Mouse (Mus musculus): ENCODE results near the gene Phyhd1. TPM values are rescaled to one million over a fixed set of nuclear protein-coding genes. Genes with fewer than 3 reads are reported as not detected.

Gene Phyhd1
- total RNA-seq, 2 experiments from 2014 or later, result 18.8 to 19.7 TPM

DNA sequence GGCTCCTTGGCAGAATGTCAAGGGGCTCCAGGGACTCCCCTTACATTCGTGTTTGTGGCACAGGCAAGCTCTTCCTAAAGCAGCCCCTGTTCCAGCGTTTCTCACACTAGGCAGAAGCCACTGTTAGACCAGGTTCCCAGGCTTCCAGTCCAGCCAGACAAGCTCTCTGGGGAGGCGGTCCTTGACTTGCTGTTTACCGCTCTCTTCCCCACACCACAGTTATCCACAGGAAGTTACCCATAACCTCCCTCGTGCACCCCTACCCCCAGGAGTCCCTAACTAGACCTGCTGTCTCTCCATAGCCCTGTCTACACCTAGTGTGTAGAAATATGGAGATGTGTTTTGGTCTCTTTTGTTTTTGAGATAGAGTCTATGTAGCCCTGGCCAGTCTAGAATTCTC, 12.2 kb upstream of the Phyhd1 start:
- intact Hi-C loops (cut with DNase I), result no loop called here
- DNase-seq (ENCODE audit: low spot score in 2 of 2), result no peak

DNA sequence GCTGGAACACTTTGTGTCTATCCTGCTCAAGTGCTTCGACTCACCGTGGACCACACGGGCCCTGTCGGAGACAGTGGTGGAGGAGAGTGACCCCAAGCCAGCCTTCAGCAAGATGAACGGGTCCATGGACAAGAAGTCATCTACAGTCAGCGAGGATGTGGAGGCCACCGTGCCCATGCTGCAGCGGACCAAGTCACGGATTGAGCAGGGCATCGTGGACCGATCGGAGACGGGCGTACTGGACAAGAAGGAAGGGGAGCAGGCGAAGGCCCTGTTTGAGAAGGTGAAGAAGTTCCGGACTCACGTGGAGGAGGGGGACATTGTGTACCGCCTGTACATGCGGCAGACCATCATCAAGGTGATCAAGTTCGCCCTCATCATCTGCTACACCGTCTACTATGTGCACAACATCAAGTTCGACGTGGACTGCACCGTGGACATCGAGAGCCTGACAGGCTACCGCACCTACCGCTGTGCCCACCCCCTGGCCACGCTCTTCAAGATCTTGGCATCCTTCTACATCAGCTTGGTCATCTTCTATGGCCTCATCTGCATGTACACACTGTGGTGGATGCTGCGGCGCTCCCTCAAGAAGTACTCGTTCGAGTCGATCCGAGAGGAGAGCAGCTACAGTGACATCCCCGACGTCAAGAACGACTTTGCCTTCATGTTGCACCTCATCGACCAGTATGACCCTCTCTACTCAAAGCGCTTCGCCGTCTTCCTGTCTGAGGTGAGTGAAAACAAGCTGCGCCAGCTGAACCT, 10.2 kb upstream of the Phyhd1 start:
- no peak for DNase-seq (ENCODE audit: low spot score in 2 of 2)
- intact Hi-C loops (cut with DNase I), result no loop called here

DNA sequence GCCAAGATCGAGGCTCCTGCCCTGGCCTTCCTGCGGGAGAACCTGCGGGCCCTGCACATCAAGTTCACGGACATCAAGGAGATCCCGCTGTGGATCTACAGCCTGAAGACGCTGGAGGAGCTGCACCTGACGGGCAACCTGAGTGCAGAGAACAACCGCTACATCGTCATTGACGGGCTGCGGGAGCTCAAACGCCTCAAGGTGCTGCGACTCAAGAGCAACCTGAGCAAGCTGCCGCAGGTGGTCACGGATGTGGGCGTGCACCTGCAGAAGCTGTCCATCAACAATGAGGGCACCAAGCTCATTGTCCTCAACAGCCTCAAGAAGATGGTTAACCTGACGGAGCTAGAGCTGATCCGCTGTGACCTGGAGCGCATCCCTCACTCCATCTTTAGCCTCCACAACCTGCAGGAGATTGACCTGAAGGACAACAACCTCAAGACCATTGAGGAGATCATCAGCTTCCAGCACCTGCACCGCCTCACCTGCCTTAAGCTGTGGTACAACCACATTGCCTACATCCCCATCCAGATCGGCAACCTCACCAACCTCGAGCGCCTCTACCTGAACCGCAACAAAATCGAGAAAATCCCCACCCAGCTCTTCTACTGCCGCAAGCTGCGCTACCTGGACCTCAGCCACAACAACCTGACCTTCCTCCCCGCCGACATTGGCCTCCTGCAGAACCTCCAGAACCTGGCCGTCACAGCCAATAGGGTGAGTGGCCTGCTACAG, 9.2 kb upstream of the Phyhd1 start:
- intact Hi-C loops (cut with DNase I), result no loop called here
- no peak for DNase-seq (ENCODE audit: low spot score in 2 of 2)

DNA sequence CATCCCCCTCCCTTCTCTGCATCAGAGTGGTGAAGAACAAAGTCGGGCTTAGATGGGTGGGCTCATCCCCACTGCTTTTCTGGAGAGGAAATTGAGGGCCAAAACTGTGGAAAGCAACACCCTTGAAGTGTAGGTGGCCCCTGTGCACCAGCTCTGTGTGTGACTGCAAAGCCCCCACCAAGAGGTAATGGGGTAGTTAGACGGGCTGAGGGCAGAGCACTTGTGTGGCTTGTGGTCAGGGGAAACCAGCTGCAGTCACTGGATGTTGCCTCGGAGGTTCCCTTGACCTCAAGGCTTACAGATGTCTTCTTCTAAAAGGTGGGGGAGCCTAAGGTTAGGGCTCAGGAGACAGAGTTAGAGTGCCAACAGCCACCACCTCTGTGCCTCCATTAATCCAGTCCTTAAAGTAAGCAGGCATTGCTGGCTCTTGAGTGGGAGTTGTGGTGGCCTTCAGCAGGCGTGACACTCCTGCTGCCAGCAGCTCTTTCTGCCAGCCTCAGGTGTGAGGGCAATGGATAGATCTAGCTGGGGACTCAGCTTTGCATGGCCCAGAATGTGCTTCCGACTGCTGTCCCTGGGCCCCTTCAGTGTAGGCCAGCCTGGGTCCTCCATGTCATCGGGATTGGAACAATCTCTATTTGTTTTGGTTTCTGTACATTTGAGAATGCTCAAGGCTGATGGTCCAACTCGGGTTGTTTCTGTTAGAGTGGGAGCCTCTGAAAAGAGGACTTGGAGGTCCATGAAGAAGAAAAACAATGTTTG, 8.1 kb upstream of the Phyhd1 start:
- no peak for DNase-seq (ENCODE audit: low spot score in 2 of 2)
- intact Hi-C loops (cut with DNase I), result no loop called here

DNA sequence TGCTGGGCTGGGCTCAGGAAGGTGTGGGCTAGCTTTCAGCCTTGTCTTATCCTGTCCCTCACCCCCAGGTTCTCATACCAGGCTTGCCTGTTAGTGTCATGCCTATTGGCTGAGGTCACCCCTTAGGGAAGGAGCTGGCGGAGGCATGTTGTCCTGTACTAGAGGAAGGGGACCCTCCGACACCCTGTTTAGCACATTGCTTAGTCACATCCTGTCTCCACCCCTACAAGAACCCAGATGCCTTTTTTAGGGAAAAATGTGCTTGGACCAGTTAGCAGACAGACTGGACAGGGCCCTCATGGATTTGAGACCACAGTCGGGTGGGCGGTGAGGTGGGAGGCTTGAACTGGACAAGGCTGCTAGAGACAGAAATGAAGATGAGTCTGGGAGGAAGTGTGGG, 7.4 kb upstream of the Phyhd1 start:
- DNase-seq (ENCODE audit: low spot score in 2 of 2), result no peak
- intact Hi-C loops (cut with DNase I), result no loop called here

DNA sequence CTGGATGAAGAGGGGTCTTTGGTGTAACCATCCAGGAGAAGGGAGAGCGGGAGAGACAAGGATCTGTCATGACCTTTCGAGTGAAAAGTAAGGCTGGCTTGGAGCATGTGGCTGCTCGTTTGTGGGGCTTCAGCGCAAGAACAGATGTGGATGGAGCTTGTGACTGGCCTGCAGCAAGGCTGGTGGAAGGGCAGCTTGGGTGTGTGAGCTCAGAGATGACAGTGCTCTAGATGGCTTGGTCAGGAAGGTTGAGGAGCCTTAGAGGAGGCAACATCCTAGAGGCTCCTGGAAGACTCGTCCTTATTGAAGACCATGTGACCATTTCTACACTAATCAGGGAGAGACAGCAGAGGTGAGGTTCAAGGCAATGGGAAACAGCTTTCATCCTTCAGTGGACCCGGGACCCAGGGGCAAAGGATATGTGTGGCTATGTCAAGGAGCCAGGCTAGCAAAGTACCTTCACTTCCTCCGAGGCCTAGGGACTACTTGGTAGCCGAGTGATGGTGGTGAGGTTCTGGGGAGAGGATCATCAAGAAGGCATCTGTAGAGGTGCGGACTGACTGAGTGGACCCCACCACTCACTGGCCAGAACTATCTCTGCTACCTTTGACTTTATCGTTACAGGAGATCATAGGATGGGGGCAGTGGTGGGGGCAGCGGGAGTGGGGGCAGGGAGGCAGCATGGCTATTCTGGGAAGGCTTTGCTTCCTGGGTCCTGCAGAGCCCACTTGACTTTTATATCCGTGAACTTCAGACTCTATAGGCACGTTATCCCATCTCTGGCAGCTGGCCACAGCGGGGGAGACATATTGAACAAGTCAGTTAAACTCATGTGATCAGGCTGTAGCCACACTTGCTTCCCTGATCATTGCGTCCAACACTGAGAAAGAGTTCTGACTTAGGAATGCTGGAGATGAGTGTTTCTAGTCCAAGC, 6.6 kb upstream of the Phyhd1 start:
- no peak for DNase-seq (ENCODE audit: low spot score in 2 of 2)
- intact Hi-C loops (cut with DNase I), result no loop called here

DNA sequence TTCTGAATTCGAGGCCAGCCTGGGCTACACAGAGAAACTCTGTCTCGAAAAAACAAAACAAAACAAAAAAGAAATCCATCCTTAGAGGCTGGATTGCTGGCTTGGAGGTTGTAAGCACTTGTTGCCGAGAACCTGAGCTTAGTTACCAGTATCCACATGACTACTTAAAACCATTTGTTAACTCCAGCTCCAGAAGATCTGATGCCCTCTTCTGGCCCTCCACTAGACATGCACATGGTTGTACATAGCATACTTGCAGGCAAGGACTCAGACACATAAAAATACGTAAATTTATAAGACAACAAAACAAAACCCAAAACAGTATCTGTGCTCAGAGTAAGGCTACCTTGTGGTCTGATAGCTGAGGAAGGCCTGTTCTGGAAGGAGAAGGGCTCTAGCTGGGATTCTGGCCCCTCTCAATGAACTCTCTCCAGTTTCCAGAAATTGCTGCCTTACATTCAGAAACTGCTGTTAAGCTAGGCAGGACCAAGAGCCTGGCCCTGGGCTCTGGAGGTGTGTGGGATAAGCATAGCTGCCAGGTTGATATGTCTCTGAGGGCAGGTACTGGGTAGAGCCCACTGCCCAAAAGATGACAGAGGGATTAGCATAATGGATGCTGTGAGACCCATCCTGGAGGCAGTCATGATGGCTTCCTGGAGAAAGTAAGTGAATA, 4.8 kb upstream of the Phyhd1 start:
- intact Hi-C loops (cut with DNase I), result no loop called here
- no peak for DNase-seq (ENCODE audit: low spot score in 2 of 2)

DNA sequence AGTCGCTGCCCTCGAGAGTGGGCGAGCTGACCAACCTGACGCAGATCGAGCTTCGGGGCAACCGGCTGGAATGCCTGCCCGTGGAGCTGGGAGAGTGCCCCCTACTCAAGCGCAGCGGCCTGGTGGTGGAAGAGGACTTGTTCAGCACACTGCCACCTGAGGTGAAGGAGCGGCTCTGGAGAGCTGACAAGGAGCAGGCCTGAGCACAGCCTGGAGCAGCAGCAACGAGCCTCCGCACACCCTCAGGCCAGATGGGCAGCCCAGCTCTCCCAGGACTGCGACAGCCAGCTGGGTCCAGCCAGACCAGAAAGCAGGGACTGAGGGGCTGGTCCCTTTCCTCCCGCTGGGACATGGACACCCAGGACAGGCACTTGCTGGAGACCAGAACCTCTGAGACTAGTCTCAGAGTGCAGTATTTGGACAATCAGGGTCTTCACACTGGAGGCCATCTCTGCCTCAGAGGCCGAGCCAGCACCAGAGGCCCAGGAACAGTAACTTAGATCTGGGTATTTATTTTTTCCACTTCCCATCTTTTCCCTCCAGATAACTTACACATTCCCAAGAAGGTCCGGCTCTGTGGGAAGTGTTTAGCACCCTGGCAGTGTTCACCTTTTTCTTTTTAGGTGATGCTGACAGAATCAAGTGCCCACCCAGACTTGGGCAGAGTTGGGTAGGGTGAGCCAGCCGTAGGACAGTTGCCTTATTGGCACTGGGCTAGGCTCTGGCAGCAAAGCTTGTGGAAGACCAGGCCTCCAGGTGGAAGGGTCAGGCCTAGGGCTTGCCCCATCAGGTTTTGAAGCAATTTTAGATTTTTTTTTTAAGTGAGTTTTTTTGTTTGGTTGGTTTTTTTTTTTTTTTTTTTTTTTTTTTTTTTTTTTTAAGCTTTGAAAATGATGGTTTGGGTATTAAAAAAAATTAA, 3.8 kb upstream of the Phyhd1 start:
- intact Hi-C loops (cut with DNase I), result no loop called here

DNA sequence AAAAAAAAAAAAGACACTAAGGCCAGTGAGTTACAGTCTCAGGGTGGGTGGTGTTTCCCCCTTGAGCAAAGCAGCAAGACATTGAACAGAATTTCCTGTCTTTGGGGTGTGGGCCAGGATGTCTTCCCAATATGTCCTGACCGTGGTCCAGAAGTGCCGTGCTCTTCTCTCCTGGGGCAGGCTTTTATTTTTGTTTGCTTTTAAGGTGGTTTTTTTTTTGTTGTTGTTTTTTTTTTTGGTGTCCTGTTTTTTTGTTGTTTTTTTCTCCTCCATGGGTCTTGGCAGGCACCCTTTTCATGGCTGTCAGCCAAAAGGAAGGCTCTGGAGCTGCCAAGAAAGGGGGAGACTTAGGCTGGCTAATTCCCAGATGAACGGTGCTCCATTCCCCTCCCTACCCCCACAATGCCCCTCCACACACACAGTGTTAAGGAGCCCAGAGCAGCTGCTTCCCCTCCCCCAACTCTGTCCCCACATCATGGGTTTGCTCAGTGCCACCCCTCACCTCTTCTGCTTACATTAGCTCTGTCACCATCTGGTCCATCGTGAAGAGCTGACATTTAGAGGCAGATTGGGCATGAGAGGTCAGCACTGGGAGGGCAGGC, 3.1 kb upstream of the Phyhd1 start:
- intact Hi-C loops (cut with DNase I), result no loop called here
- peak; percentile 49 to 64 for DNase-seq (ENCODE audit: low spot score in 2 of 2)

More for the DNA sequence above, 3.8 kb upstream of the Phyhd1 start:
- no peak for DNase-seq (ENCODE audit: low spot score in 2 of 2)

DNA sequence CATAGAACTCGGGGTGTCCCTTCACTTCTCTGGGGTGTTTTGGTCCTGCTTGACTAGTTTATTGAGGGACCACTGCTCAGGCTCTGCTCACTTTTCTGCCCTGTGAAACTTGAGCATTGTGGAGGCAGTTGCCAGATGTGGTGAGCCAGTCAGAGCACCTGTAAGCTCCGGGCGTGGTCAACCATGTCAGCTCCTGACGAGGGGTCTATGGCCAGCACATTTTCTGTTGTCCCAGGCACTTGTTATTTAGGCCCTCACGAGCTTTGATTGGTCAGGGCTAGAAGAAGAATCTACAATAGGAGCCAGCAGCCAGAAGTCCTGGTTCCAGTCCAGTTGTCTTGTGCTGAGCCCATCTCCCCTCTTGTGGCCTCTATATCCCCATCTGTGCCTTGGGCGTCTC, 2.2 kb upstream of the Phyhd1 start:
- no peak for DNase-seq (ENCODE audit: low spot score in 2 of 2)
- intact Hi-C loops (cut with DNase I), result no loop called here

DNA sequence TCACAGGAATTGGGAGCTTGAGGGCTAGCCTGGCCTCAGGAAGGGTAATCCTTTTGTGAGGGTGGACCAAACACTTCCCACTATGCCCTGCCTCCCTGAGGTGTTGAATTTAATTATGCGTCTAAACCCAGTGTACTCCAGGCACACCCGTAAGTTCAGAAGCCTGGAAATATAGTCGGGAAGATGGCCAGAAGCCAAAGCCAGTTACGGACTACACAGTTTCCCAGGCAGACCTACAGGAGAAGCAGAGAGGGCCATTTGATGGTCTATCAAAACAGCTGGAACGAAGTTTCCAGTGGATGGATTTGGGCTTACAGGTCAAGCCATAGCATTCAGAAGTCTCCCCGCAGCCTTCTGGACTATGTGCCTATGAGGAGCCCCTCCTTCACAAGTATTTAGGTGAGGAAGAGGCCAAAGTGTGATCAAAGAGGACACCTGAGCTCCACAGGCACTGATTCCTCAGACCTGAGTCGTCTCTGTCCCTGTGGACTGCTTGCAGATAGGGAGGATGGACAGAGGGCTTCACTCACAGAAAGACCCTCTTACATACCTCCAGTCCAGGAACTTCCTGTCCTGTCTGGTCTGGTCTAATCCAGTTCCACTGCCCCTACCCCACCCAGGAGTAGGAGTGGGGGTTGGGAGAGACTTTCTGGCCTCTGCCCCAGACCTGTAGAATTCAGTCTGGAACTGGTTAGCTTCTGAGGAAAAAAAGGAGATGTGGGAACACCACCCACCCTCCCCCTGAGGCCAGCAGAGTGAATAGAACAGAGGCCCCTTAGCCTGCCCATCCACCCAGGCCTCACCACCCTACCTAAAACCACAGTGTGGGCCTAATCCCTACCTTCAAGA, 1.1 kb upstream of the Phyhd1 start:
- intact Hi-C loops (cut with DNase I), result no loop called here

DNA sequence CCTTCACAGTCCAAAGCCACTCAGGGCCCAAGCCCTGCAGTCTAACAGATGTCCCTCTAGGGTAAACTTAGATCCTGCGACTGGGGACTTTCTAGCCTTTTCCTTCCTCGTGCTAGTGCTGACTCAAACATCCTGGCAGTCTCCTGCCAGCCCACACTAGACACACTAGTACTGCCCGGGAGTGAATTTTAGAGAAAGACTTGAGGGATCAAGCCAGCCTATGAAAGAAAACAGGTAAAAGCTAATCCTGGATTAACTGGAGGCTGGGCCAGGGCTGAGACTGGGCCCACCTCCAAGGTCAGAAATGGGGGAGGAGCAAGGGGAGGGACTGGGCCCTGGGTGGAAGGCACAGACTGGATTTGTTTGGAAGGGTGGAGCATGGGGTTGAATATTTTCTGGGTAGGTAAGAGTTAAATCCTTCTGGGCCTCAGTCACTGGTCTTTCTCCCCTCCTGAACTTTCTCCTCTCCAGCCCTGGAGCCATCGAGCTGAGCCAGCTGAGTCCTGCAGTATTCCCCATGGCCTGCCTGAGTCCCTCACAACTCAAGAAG, 464 bp downstream of the Phyhd1 start:
- DNase-seq (ENCODE audit: low spot score in 2 of 2), result peak; percentile 45 to 78
- intact Hi-C loops (cut with DNase I), result no loop called here

More for the DNA sequence above, 1.1 kb upstream of the Phyhd1 start:
- DNase-seq (ENCODE audit: low spot score in 2 of 2), result no peak

DNA sequence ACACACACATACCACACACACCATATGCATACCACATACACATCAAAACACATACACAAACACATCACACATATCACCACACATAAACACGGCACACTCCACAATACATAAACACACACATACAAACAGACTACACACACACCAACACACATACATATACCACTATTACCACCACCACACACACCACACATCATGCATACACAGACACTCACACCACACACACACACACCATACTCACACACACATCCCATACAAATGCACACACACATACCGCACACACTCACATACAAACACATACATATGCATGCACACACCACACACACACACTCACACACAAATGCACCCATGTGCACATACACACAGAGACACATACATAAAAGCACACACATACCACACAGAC, 1.5 kb downstream of the Phyhd1 start:
- intact Hi-C loops (cut with DNase I), result no loop called here
- DNase-seq (ENCODE audit: low spot score in 2 of 2), result no peak

DNA sequence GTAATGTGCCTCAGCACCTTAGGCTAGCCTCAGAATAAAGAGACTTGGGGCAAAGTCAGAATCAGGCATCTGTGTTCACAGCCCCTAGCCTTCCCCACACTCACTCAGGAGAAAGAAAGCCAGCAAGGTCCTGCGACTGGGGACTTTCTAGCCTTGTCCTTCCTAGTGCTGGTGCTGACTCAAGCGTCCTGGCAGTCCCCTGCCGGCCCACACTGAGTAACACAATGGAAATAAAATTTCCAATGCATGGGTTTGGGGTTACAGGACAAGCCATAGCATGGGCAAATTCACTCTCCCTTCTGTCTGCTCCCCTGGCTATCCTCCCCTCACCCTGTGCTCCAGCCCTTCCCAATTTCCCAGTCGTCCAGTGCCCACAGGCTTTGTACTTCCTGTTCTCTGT, 2.4 kb downstream of the Phyhd1 start:
- DNase-seq (ENCODE audit: low spot score in 2 of 2), result no peak
- intact Hi-C loops (cut with DNase I), result no loop called here

DNA sequence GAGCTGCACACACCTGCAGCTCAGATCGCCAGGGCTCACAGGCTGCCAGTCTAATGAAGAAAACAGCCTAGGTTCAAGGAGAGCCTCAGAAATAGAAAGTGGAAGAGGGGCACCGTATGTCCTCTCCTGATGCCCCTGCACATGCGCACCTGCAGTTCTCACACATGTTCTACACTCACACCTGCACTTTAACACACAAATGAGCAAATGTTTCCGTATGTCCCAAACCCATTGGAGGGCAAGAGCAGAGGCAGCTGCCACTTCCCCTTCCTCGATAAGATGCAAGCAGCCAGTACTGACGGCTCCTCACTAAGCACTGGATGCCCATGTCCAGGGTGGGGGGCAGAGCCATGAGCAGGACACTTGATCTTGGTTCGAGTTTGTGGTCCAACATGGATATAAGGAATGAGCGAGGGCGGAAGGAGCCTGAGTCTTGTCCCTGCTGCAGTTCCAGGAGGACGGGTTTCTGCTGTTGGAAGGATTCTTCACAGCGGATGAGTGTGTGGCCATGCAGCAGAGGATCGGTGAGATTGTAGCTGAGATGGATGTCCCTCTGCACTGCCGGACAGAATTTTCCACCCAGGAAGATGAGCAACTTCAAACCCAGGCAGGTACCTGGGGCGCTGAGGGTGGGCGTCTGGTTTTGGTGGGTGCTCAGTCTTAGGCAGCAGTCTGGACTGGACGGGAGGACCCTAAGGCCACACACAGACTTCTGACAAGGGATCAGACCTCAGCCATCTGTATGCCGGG, 3.4 kb downstream of the Phyhd1 start:
- DNase-seq (ENCODE audit: low spot score in 2 of 2), result no peak
- intact Hi-C loops (cut with DNase I), result no loop called here

DNA sequence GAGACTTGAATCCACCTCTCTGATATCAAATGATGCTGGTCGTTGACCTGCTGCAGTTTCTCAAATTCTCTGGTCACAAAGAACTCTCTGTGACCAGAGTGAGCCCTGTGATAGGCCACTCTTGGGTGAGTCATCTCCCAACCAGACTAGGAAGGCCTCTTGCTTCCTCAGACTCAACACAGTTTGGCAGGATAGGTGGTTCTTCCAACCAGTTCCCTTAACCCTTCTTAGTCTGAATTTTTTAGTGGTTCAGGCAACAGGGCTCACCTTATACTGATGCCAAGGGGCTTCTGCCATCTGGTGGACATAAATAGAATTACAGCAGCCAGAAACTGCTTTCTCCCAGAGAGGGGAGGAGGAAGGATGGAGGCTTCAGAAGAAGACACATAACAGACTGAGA, 4.1 kb downstream of the Phyhd1 start:
- peak; percentile 68 to 85 for DNase-seq (ENCODE audit: low spot score in 2 of 2)
- intact Hi-C loops (cut with DNase I), result loop anchor here (1.0 to 5.0 kb wide), 2 partner anchors 33 to 93 kb away; partner anchors contain the start of genes Lrrc8a and Spout1
